Mouse (Mus musculus): Measurements from ENCODE around the gene Tprg. TPM values are rescaled to one million over a fixed set of nuclear protein-coding genes. Genes with fewer than 3 reads are reported as not detected.

Tprg gene
- polyA plus RNA-seq, 1 experiment from 2014 or later, result 0.14 TPM

DNA sequence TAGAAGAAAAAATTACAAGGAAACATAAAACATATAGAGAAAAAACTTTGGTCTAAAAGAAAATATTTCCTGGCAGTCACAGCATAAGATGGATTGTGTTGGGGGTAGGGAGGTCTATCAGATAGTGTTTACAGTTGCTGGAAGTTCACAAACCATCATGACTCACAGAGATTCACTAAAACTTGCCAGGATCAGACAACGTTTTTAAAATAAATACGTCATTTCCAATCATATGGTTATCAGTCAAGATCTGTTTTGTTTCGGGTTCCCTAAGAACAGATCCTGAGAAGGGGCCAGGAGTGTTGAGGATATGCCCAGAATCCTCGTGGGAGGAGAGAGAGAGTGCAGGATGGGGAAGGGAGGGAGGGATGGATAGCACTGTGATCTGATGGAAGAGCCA is 18.3 kb upstream of the Tprg start:
- no peaks in the 10 kb centered on the region for H3K4me1 ChIP-seq
- H3K9me3 ChIP-seq, result no peaks in the 10 kb centered on the region
- H3K36me3 ChIP-seq (replicated peaks), result no peaks in the 10 kb centered on the region
- H3K27me3 ChIP-seq (replicated peaks; ENCODE audit: low read depth, poor library complexity, severe bottlenecking), result 0 out of 2 replicates have a peak, but pooled peaks cover 3% of the 10 kb centered on the region
- no peak overlapping the region for H3K27ac ChIP-seq (replicated peaks)
- no peak for DNase-seq (ENCODE audit: low spot score)
- 76% methylated on average over 4 of the region's 4 CpGs for WGBS
- H3K4me3 ChIP-seq, result no peak overlapping the region

DNA sequence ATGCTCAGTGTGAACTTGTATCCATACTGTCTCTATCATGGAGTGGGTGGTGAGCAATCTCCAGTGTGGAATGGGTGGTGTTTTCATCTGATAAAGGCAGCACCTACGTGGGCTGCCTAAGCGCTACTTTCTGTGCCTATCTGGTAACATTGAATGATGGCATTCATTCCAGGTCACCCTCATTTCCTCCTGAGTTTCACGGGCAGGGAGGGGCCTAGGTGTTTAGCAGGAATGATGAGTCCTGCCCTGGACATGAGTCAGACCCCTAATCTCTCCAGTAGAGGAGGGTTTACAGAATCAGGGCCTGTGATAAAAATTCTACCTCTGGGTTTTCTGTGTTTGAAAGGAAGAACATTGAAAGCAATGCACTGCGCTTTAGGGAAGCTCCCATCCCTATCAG is 4.1 kb upstream of the Tprg start:
- no peaks in the 10 kb centered on the region for H3K27me3 ChIP-seq (replicated peaks; ENCODE audit: low read depth, poor library complexity, severe bottlenecking)
- H3K27ac ChIP-seq (replicated peaks), result no peak overlapping the region
- H3K4me1 ChIP-seq, result no peaks in the 10 kb centered on the region
- 87% methylated on average over 4 of the region's 4 CpGs for WGBS
- no peak overlapping the region for H3K4me3 ChIP-seq
- no peaks in the 10 kb centered on the region for H3K9me3 ChIP-seq
- no peak for DNase-seq (ENCODE audit: low spot score)
- no peaks in the 10 kb centered on the region for H3K36me3 ChIP-seq (replicated peaks)

DNA sequence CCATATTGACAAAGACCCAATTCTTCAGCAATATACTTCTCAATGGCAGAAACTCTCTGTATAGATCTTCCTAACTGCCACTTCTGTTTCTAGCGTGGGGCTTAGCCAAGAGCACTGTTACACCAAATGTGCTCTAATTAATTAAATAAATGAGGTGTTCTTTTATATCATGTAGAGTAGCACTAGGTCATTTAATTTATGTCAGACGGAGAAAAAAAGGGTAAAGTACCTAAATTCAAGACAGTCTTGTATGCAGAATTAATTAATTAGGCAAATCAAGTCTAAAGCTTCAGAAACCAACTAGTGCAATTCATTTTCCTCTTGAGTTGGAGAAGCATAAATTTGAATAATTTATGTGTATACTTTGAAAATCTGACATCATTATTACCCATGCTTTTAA is 7.1 kb downstream of the Tprg start:
- Histone ChIP-seq H3K4me1 (no peaks in the 10 kb centered on the region), H3K4me3 (no peak overlapping the region), H3K27ac (replicated peaks) (no peak overlapping the region), H3K9me3 (no peaks in the 10 kb centered on the region), H3K36me3 (replicated peaks) (no peaks in the 10 kb centered on the region), H3K27me3 (replicated peaks; ENCODE audit: low read depth, poor library complexity, severe bottlenecking) (no peaks in the 10 kb centered on the region)
- no peak for DNase-seq (ENCODE audit: low spot score)
- 85% methylated on average over 2 of the region's 2 CpGs for WGBS

DNA sequence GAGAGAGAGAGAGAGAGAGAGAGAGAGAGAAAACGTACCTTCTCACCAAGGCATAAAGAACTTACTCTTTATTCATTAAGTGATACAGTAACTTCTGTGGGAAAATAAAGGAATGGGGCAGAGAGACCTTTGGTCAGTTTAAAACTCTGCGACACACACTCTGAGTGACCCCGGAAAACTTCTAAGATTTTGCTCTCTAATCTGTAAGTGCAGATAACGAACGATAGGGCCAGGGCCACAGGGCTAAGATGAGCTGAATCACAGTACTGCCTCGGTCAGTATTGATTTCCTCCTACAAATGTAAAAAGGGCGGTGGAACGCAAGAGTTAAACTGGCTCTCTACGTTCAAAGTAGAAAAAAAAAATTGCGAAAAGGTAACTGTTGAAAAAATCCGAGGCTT is 8.9 kb downstream of the Tprg start:
- no peak for DNase-seq (ENCODE audit: low spot score)
- Histone ChIP-seq H3K4me1 (no peaks in the 10 kb centered on the region), H3K9me3 (no peaks in the 10 kb centered on the region), H3K27ac (replicated peaks) (no peak overlapping the region), H3K4me3 (no peak overlapping the region), H3K27me3 (replicated peaks; ENCODE audit: low read depth, poor library complexity, severe bottlenecking) (no peaks in the 10 kb centered on the region), H3K36me3 (replicated peaks) (no peaks in the 10 kb centered on the region)
- WGBS, result 90% methylated on average over 11 of the region's 11 CpGs

DNA sequence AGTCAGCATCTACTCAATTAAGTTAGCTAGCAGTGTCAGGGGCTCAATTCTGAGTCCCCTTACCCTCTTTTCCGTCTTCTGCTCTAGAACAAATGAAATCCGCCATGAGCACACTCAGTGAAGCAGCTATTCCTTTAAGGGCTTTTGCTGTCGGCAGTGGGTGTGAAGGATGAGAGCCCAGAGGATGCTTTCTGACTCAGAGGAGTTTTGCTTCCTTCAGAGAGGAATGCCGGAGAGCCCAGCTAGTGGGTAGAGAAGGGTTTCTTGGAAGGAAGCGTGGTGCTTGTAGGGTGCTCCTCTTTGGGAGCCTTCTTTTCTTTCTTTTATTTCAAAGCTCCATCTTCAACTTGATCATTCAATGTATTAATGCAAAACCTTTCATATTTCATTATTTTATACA is 10.1 kb downstream of the Tprg start:
- H3K27me3 ChIP-seq (replicated peaks; ENCODE audit: low read depth, poor library complexity, severe bottlenecking), result no peaks in the 10 kb centered on the region
- H3K4me3 ChIP-seq, result no peak overlapping the region
- H3K9me3 ChIP-seq, result no peaks in the 10 kb centered on the region
- no peaks in the 10 kb centered on the region for H3K4me1 ChIP-seq
- WGBS, result 87% methylated on average over 5 of the region's 5 CpGs
- no peak for DNase-seq (ENCODE audit: low spot score)
- no peaks in the 10 kb centered on the region for H3K36me3 ChIP-seq (replicated peaks)
- H3K27ac ChIP-seq (replicated peaks), result no peak overlapping the region

DNA sequence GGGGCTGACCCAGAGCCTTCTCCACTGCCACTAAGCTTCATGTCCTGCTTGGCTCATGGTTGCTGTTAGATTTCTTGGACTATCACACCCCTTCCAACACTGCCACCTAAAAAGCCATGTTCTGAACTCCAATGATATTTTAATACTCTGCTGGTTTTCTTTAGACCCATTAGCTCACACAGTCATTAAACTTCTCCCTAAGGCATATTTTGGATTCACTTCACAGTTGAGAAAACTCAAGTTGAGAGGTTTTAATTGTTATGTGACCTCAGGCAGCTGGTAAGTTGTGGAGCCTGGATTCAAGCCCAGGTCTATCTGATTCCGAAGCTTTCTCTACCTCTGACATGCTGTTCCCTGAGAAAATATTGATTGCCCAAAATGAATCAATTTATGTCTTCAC is 11.6 kb downstream of the Tprg start:
- Histone ChIP-seq H3K9me3 (no peaks in the 10 kb centered on the region), H3K27me3 (replicated peaks; ENCODE audit: low read depth, poor library complexity, severe bottlenecking) (no peaks in the 10 kb centered on the region), H3K27ac (replicated peaks) (no peak overlapping the region), H3K4me1 (no peaks in the 10 kb centered on the region), H3K36me3 (replicated peaks) (no peaks in the 10 kb centered on the region), H3K4me3 (no peak overlapping the region)
- WGBS, result 83% methylated on average over 1 of the region's 1 CpGs
- no peak for DNase-seq (ENCODE audit: low spot score)

DNA sequence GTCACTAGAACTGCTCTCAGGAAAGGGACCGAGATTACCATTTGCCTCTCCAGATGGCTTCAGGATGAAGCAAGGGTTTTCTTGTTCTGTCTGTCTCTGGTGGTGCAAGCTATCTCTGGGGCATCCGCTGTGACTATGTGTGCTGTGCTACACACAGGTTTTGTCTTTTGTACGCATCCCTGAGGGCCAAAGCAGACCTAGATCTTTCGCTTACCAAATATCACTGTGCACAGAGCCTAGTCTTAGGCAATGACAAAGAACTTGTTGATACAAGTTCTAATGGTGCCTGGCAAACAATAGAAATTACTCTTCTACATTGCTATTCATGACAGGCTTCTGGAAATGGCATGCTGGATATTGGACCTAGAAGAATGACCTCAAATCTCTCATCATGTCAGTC is 16.0 kb downstream of the Tprg start:
- H3K4me1 ChIP-seq, result no peaks in the 10 kb centered on the region
- no peak for DNase-seq (ENCODE audit: low spot score)
- H3K27ac ChIP-seq (replicated peaks), result no peak overlapping the region
- H3K4me3 ChIP-seq, result no peak overlapping the region
- no peaks in the 10 kb centered on the region for H3K36me3 ChIP-seq (replicated peaks)
- H3K9me3 ChIP-seq, result no peaks in the 10 kb centered on the region
- H3K27me3 ChIP-seq (replicated peaks; ENCODE audit: low read depth, poor library complexity, severe bottlenecking), result no peaks in the 10 kb centered on the region
- 91% methylated on average over 4 of the region's 4 CpGs for WGBS

DNA sequence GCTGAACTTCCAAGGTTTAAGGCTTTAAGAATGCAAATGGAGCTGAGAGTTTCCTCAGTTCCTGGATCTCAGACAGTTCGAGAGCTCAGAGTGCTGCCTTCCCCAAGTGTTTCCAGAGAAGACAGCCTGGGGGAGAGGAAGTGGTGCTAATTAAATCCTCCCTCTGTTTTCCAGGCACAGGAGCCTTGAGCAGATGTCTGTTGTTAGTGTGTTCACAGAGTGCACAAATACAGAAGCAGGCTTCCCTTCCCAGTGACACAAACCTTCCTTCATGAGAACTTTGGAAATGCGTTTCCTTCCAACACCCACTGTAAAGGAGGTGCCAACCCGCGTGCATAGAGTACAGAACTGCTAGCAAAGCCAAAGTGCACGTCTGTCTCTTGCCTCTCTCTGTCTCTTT is 27.4 kb downstream of the Tprg start:
- WGBS, result 61% methylated on average over 5 of the region's 5 CpGs
- Histone ChIP-seq H3K4me3 (no peak overlapping the region), H3K27ac (replicated peaks) (no peak overlapping the region), H3K27me3 (replicated peaks; ENCODE audit: low read depth, poor library complexity, severe bottlenecking) (no peaks in the 10 kb centered on the region), H3K9me3 (no peaks in the 10 kb centered on the region), H3K4me1 (peaks cover 6% of the 10 kb centered on the region), H3K36me3 (replicated peaks) (no peaks in the 10 kb centered on the region)
- no peak for DNase-seq (ENCODE audit: low spot score)

DNA sequence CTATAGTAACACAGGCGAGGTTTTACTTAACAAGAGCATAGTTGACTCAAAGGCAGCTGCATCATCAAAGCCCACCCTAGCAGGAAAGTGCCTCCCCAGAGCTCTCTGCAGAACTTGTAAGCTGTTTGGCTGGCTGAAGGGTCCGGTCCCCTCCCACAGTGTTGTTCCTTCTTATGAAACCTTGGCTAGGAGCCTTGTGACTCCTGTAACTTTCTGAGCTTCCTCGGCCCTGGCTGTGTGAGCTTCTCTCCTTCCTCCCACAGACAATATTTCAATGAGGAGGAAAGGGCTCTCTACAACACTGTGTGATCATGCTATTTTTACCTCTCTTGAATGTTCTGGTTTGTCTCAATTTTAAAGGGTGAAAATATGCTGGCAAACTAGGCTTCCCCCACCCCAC is 28.5 kb downstream of the Tprg start:
- Histone ChIP-seq H3K4me1 (peaks cover 6% of the 10 kb centered on the region), H3K9me3 (no peaks in the 10 kb centered on the region), H3K4me3 (no peak overlapping the region), H3K27me3 (replicated peaks; ENCODE audit: low read depth, poor library complexity, severe bottlenecking) (no peaks in the 10 kb centered on the region), H3K27ac (replicated peaks) (no peak overlapping the region), H3K36me3 (replicated peaks) (no peaks in the 10 kb centered on the region)
- WGBS, result 85% methylated on average over 3 of the region's 3 CpGs
- no peak for DNase-seq (ENCODE audit: low spot score)

DNA sequence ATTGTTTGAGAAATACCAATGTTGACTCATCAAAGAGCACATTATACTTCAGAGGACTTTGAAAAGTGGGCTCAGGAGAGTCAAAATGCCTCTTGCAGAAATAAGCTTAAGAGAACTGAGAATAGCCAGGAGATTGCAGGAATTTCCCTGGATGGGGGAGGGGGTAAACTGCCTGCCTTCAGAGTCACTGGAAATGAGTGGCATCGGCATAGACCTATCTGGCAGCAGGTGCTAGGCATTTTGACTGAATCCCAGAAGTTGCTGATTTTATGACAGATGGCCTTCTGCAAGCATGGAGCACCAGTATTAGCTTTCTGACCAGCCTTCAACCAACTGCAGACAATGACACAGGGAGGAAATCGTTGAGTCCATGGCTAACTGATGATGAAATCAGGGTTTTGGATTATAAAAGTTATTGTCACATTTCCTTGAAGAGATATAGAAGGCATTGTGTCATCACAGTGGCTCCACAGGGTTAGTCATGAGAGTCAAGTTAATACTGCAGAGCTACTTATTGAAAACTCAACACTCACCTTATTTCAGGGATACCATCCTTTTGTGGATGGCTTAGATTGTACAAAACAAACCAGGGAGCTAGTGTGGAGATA is 39.1 kb downstream of the Tprg start:
- no peak overlapping the region for H3K27ac ChIP-seq (replicated peaks)
- no peaks in the 10 kb centered on the region for H3K9me3 ChIP-seq
- no peaks in the 10 kb centered on the region for H3K36me3 ChIP-seq (replicated peaks)
- no peak overlapping the region for H3K4me3 ChIP-seq
- no peaks in the 10 kb centered on the region for H3K4me1 ChIP-seq
- 83% methylated on average over 2 of the region's 2 CpGs for WGBS
- no peak for DNase-seq (ENCODE audit: low spot score)
- H3K27me3 ChIP-seq (replicated peaks; ENCODE audit: low read depth, poor library complexity, severe bottlenecking), result 0 out of 2 replicates have a peak, but pooled peaks cover 5% of the 10 kb centered on the region

DNA sequence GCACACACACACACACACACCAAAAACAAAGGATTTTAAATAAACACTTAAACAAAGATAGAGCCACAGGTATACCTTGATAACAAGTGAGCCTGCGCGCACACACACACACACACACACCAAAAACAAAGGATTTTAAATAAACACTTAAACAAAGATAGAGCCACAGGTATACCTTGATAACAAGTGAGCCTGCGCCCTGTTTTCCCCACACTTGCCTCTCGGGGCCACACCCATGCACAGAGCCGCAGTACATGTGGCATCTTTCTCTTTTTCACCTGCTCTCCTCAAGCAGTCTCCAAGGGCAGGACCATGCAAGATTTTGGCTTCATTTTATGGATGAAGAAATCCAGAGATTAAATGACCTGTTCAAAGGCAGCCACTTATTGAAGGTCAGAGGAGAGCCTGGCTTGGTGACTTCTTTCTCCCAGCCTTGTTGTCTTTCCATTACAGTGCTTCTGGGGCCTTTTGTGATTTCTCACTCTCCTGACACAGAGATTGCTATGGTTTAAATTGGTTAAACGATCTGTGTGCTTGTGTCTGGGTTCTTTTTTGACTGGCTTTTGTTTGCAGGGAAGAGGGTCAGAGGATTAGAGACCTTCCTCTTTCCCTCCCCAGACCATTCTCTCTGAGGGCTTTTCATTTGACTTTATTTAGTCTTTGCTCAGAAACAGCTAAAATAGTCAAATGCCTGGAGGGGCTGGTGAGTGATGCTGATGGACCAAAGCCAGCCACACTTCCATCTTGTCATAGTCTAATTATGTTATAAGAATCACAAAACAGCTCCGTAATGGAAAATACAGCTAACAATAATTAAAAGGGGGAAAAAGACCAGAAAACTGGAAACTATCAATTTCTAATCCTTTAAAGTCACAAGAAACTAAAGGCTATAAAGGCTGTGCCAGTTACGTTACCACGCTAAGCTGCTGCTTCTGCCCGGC is 46.9 kb downstream of the Tprg start:
- DNase-seq (ENCODE audit: low spot score), result no peak
- Histone ChIP-seq H3K9me3 (no peaks in the 10 kb centered on the region), H3K27me3 (replicated peaks; ENCODE audit: low read depth, poor library complexity, severe bottlenecking) (peaks cover 9% of the 10 kb centered on the region; the same call in 1 of the 2 replicates), H3K36me3 (replicated peaks) (no peaks in the 10 kb centered on the region), H3K27ac (replicated peaks) (no peak overlapping the region), H3K4me1 (peaks cover 7% of the 10 kb centered on the region; the same call in 1 of the 2 replicates), H3K4me3 (no peak overlapping the region)
- 63% methylated on average over 10 of the region's 10 CpGs for WGBS

DNA sequence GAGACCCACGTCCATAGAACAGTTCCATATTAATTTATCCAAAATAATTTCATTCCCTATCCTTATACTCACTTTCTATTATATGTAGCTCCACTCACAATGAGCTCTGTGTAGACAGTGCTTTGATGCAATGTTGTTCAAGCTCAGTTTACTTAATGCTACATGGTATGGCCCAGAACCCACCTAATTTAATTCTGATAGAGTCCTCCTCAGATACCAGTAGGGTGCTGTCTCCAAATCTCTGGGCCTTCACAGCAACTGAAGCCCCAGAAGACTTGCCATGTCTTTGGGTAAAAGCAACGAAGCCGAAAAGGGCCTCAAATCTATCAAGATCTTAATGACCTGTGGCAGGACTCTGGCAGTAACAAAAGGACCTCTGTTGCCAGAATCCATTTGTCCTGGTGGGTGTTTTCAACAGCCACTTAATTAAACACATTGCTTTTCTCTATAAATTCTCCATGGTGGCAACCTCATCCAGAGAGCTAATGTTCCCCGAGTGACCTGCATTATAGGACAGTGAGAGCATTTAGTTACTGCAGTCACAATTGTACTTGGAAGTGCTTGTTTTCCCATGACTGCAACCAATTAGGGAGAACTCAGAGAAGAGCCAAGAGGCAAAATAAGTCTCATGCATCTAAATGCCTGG is 48.6 kb downstream of the Tprg start:
- H3K27ac ChIP-seq (replicated peaks), result no peak overlapping the region
- WGBS, result 30% methylated on average over 4 of the region's 4 CpGs
- no peak overlapping the region for H3K4me3 ChIP-seq
- H3K4me1 ChIP-seq, result peaks cover 7% of the 10 kb centered on the region; the same call in 1 of the 2 replicates
- DNase-seq (ENCODE audit: low spot score), result no peak
- no peaks in the 10 kb centered on the region for H3K36me3 ChIP-seq (replicated peaks)
- H3K9me3 ChIP-seq, result no peaks in the 10 kb centered on the region
- H3K27me3 ChIP-seq (replicated peaks; ENCODE audit: low read depth, poor library complexity, severe bottlenecking), result peaks cover 8% of the 10 kb centered on the region; the same call in 1 of the 2 replicates
